Mouse (Mus musculus) CH12.LX (cell line): ENCODE data around the gene Prkar1b. TPM values are rescaled to one million over a fixed set of nuclear protein-coding genes. Genes with fewer than 3 reads are reported as not detected.

Experiments
- DNase-seq: peaks from one replicate; pipeline ENCODE4 v3.0.0-alpha.2; 2013; ENCODE audit errors: extremely low read depth
- H3K27ac ChIP-seq: 2 replicates; pipeline ENCODE4 v1.5.1; 2012; ENCODE audit warnings: low read depth, mild to moderate bottlenecking, control low read depth, moderate library complexity; ENCODE audit not compliant: insufficient read depth
- H3K27me3 ChIP-seq: replicated peaks from 2 replicates; pipeline ENCODE3; 2012; ENCODE audit warnings: inconsistent platforms
- H3K36me3 ChIP-seq, 2 experiments: replicated peaks in 1 of 2; 2 replicates each; pipeline versions ENCODE3 to v1.6.1; 2012; ENCODE audit warnings: inconsistent platforms in 1 of 2, low read length in 1 of 2, mild to moderate bottlenecking in 1 of 2, mixed read lengths in 1 of 2, moderate library complexity in 1 of 2; ENCODE audit not compliant: control insufficient read depth in 1 of 2, insufficient read depth in 1 of 2
- H3K4me1 ChIP-seq, 2 experiments: 2 replicates each; pipeline ENCODE4 v1.6.1; 2012; ENCODE audit warnings: inconsistent platforms in 1 of 2, moderate library complexity in 1 of 2; ENCODE audit not compliant: insufficient read depth in 2 of 2, control insufficient read depth in 1 of 2
- H3K4me2 ChIP-seq: 2 replicates; pipeline ENCODE4 v1.6.1; 2012; ENCODE audit warnings: low read depth, mild to moderate bottlenecking, control low read depth; ENCODE audit not compliant: poor library complexity, insufficient read depth, severe bottlenecking
- H3K4me3 ChIP-seq, 3 experiments: fragments of 150-350 bp in 1 of 3; sonication (generic) in 1 of 3; replicated peaks in 1 of 3; 2 replicates each; pipeline versions ENCODE3 to v1.5.1; 2011 to 2012; ENCODE audit warnings: low read depth in 2 of 3, low read length in 2 of 3, mild to moderate bottlenecking in 2 of 3, moderate library complexity in 2 of 3, control low read depth in 1 of 3, improper control_type of control experiment in 1 of 3, inconsistent platforms in 1 of 3, mixed read lengths in 1 of 3; ENCODE audit not compliant: poor library complexity in 1 of 3
- H3K79me2 ChIP-seq: replicated peaks from 2 replicates; pipeline ENCODE4 v1.6.1; 2012; ENCODE audit warnings: mild to moderate bottlenecking, moderate library complexity; ENCODE audit not compliant: control insufficient read depth, poor library complexity, insufficient read depth, severe bottlenecking; ENCODE audit errors: extremely low read depth
- H3K9ac ChIP-seq: 2 replicates; pipeline ENCODE4 v1.6.1; 2012; ENCODE audit warnings: low read depth, mild to moderate bottlenecking, control low read depth, moderate library complexity; ENCODE audit not compliant: insufficient read depth
- H3K9me3 ChIP-seq: replicated peaks from 2 replicates; pipeline ENCODE3; 2012; ENCODE audit warnings: low read length, inconsistent platforms, mixed read lengths
- CHD2 ChIP-seq: IDR thresholded peaks from 2 replicates; pipeline ENCODE4 v1.6.1; 2011; ENCODE audit warnings: low read length, improper control_type of control experiment
- CTCF ChIP-seq, 2 experiments: IDR thresholded peaks in 1 of 2; conservative IDR thresholded peaks in 1 of 2; 2 replicates each; pipeline ENCODE4 v1.5.1; 2011 to 2012; ENCODE audit warnings: low read depth in 2 of 2, low read length in 2 of 2, improper control_type of control experiment in 1 of 2, inconsistent platforms in 1 of 2, mild to moderate bottlenecking in 1 of 2, moderate library complexity in 1 of 2
- EP300 ChIP-seq: IDR thresholded peaks from 2 replicates; pipeline ENCODE4 v1.6.1; 2011; ENCODE audit warnings: low read length, improper control_type of control experiment
- ETS1 ChIP-seq: conservative IDR thresholded peaks from 2 replicates; pipeline ENCODE4 v1.6.1; 2012; ENCODE audit warnings: low read depth, mild to moderate bottlenecking, inconsistent platforms, low read length, improper control_type of control experiment, moderate library complexity
- GABPA ChIP-seq: IDR thresholded peaks from 2 replicates; pipeline ENCODE4 v1.6.1; 2012; ENCODE audit warnings: low read depth, low read length, improper control_type of control experiment, inconsistent platforms; ENCODE audit not compliant: insufficient replicate concordance
- IRF4 ChIP-seq: IDR thresholded peaks from 2 replicates; pipeline ENCODE4 v1.6.1; 2014; ENCODE audit warnings: low read depth, mild to moderate bottlenecking, inconsistent platforms, low read length, improper control_type of control experiment
- JUND ChIP-seq: conservative IDR thresholded peaks from 2 replicates; pipeline ENCODE4 v1.6.1; 2011; ENCODE audit warnings: low read depth, low read length, improper control_type of control experiment
- MAX ChIP-seq: IDR thresholded peaks from 2 replicates; pipeline ENCODE4 v1.6.1; 2011; ENCODE audit warnings: low read length, improper control_type of control experiment
- MAZ ChIP-seq: IDR thresholded peaks from 2 replicates; pipeline ENCODE4 v1.6.1; 2012; ENCODE audit warnings: low read depth, mild to moderate bottlenecking, inconsistent platforms, low read length, improper control_type of control experiment, moderate library complexity
- MEF2A ChIP-seq: IDR thresholded peaks from 2 replicates; pipeline ENCODE4 v1.6.1; 2014; ENCODE audit warnings: low read depth, mild to moderate bottlenecking, inconsistent platforms, low read length, improper control_type of control experiment, borderline replicate concordance
- MXI1 ChIP-seq: IDR thresholded peaks from 2 replicates; pipeline ENCODE4 v1.6.1; 2011; ENCODE audit warnings: mild to moderate bottlenecking, low read depth, low read length, improper control_type of control experiment
- NELFE ChIP-seq: IDR thresholded peaks from 2 replicates; pipeline ENCODE4 v1.6.1; 2011; ENCODE audit warnings: low read depth, low read length, improper control_type of control experiment
- NRF1 ChIP-seq: IDR thresholded peaks from 2 replicates; pipeline ENCODE4 v1.6.1; 2014; ENCODE audit warnings: low read depth, mild to moderate bottlenecking, inconsistent platforms, low read length, improper control_type of control experiment, moderate library complexity
- PAX5 ChIP-seq: IDR thresholded peaks from 2 replicates; pipeline ENCODE4 v1.6.1; 2012; ENCODE audit warnings: low read length, inconsistent platforms, mixed read lengths
- POLR2A ChIP-seq: IDR thresholded peaks from 2 replicates; pipeline ENCODE4 v1.6.1; 2011; ENCODE audit warnings: low read depth, mild to moderate bottlenecking, improper control_type of control experiment, low read length
- USF2 ChIP-seq: conservative IDR thresholded peaks from 2 replicates; pipeline ENCODE4 v1.6.1; 2011; ENCODE audit warnings: low read depth, low read length, improper control_type of control experiment
- ZC3H11A ChIP-seq: IDR thresholded peaks from 2 replicates; pipeline ENCODE4 v1.6.1; 2012; ENCODE audit warnings: low read depth, mild to moderate bottlenecking, inconsistent platforms, low read length, improper control_type of control experiment
- ZKSCAN1 ChIP-seq: IDR thresholded peaks from 2 replicates; pipeline ENCODE4 v1.6.1; 2012; ENCODE audit warnings: low read depth, inconsistent platforms, low read length, improper control_type of control experiment, borderline replicate concordance
- ZMIZ1 ChIP-seq: IDR thresholded peaks from 2 replicates; pipeline ENCODE4 v1.6.1; 2012; ENCODE audit warnings: low read depth, mild to moderate bottlenecking, inconsistent platforms, low read length, improper control_type of control experiment
- ZNF384 ChIP-seq: IDR thresholded peaks from 2 replicates; pipeline ENCODE4 v1.6.1; 2012; ENCODE audit warnings: low read depth, low read length, improper control_type of control experiment, inconsistent platforms
- dilution Hi-C: fragments of 300-500 bp; cut with MboI; formaldehyde crosslinking; loops from 2 replicates; pipeline ENCODE4 v1.14.3; 2020; ENCODE audit warnings: low sequenced_read_pairs; ENCODE audit not compliant: extremely low pct_unique_long_range_greater_than_20kb, extremely low pct_ligation_motif_present
- in situ Hi-C: fragments of 300-500 bp; cut with MboI; formaldehyde crosslinking; loops from 3 replicates; pipeline ENCODE4 v1.14.3; 2019; ENCODE audit warnings: low sequenced_read_pairs, low pct_ligation_motif_present, low pct_unique_long_range_greater_than_20kb, mixed read lengths
- polyA plus RNA-seq: library from polyadenylated mRNA; unstranded; fragments of >175 nt; gene quantifications from 2 replicates; pipeline ENCODE4 v1.2.1, GENCODE M21; 2012; ENCODE audit warnings: low read depth; ENCODE audit not compliant: insufficient read length
- total RNA-seq, 2 experiments: library from RNA; depleted of rRNA; stranded (reverse); fragments of 300-350 nt in 1 of 2; fragments of >200 nt in 1 of 2; gene quantifications; 2 replicates each; pipeline ENCODE4 v1.2.3; 2012 to 2014

Prkar1b gene
- total and polyA plus RNA-seq, 3 experiments, result not detected

- H3K4me3 ChIP-seq, result no peak overlapping the region
- DNase-seq, result no peak
- H3K27me3 ChIP-seq, result no peaks in the 10 kb centered on the region
- TF ChIP-seq MXI1, result no peak
- TF ChIP-seq PAX5, result no peak
- TF ChIP-seq GABPA, result no peak
- no peak for TF ChIP-seq NELFE
- no peak for TF ChIP-seq ZKSCAN1
- TF ChIP-seq NRF1, result no peak
- TF ChIP-seq USF2, result no peak
- TF ChIP-seq MAX, result no peak
- TF ChIP-seq EP300, result no peak
- TF ChIP-seq ZC3H11A, result no peak
- no peak for TF ChIP-seq IRF4
- TF ChIP-seq ZMIZ1, result no peak
- TF ChIP-seq JUND, result no peak
- TF ChIP-seq CTCF (conservative IDR thresholded peaks at IDR 0.05 in 1 of 2, IDR thresholded peaks at IDR 0.05 in 1 of 2; ENCODE audit: low read depth in 2 of 2, low read length in 2 of 2), result no peak
- no peak for TF ChIP-seq POLR2A
- TF ChIP-seq MAZ, result no peak
- no peaks in the 10 kb centered on the region for H3K79me2 ChIP-seq
- peaks cover 2% of the 10 kb centered on the region for H3K9me3 ChIP-seq
- no peak overlapping the region for H3K4me2 ChIP-seq
- peaks cover 0 to 21% of the 10 kb centered on the region in 2 experiments; a peak in 2 of 4 replicates for H3K4me1 ChIP-seq
- dilution Hi-C loops (no loop called here), in situ Hi-C loops (loop anchor here (10.0 kb wide), 1 partner anchor 97 kb away; no protein-coding TSS in a partner anchor)
- H3K27ac ChIP-seq, result no peak overlapping the region
- peaks cover 55 to 87% of the 10 kb centered on the region in 2 experiments for H3K36me3 ChIP-seq
- no peak overlapping the region for H3K9ac ChIP-seq
These were observed 22.1 kb upstream of the Prkar1b start for GRCm38 (mm10) chr5:139171929-139172328.

GRCm38 (mm10) chr5:139167548-139167947, 17.7 kb upstream of the Prkar1b start:
- no peak for TF ChIP-seq CHD2
- TF ChIP-seq ZNF384, result peak; percentile 43; the same call in 1 of the 2 replicates
- TF ChIP-seq ETS1, result peak; percentile 23; the same call in 1 of the 2 replicates
- TF ChIP-seq MEF2A, result peak; percentile 75
- in situ Hi-C loops, result no loop called here
- Histone ChIP-seq H3K9me3 (peaks cover 2% of the 10 kb centered on the region), H3K9ac (no peak overlapping the region), H3K27me3 (no peaks in the 10 kb centered on the region), H3K36me3 (peaks cover 48 to 92% of the 10 kb centered on the region in 2 experiments), H3K4me3 (no peak overlapping the region), H3K4me1 (peaks cover 0 to 56% of the 10 kb centered on the region in 2 experiments; a peak in 3 of 4 replicates), H3K79me2 (no peaks in the 10 kb centered on the region), H3K4me2 (no peak overlapping the region), H3K27ac (no peak overlapping the region)
- dilution Hi-C loops, result no loop called here
- no peak for DNase-seq
